Mouse (Mus musculus) liver, embryonic 14.5 days (tissue): Measurements from ENCODE around the gene Npcd. TPM values are rescaled to one million over a fixed set of nuclear protein-coding genes. Genes with fewer than 3 reads are reported as not detected.

Experiments
- ATAC-seq: fragments of 200-750 bp; cut with Nextera tagmentation; 2 replicates; pipeline ENCODE4 v1.8.0; 2017; ENCODE audit warnings: moderate number of reproducible peaks, mild to moderate bottlenecking, moderate library complexity; ENCODE audit not compliant: insufficient read depth
- DNase-seq, 3 experiments: peaks; one replicate each; pipeline ENCODE4 v3.0.0-alpha.2; 2012 to 2013; ENCODE audit warnings: low read depth in 3 of 3, low spot score in 3 of 3
- H3K27ac ChIP-seq: fragments of 300-500 bp; sonication (generic); 2 replicates; pipeline ENCODE4 v1.5.1; 2014; ENCODE audit warnings: moderate library complexity, mild to moderate bottlenecking, control low read depth, inconsistent platforms
- H3K27me3 ChIP-seq: fragments of 300-500 bp; sonication (generic); 2 replicates; pipeline ENCODE4 v1.6.1; 2014; ENCODE audit warnings: mild to moderate bottlenecking, low read length, moderate library complexity; ENCODE audit not compliant: control insufficient read depth, insufficient read depth
- H3K36me3 ChIP-seq: fragments of 300-500 bp; sonication (generic); replicated peaks from 2 replicates; pipeline ENCODE4 v1.6.1; 2014; ENCODE audit warnings: low read depth; ENCODE audit not compliant: control insufficient read depth, insufficient read depth
- H3K4me1 ChIP-seq, 2 experiments: fragments of 200-500 bp in 1 of 2; fragments of 300-500 bp in 1 of 2; sonication (generic) in 1 of 2; replicated peaks; 2 replicates each; pipeline ENCODE4 v1.6.1; 2012 to 2014; ENCODE audit warnings: antibody characterized with exemption in 1 of 2, inconsistent platforms in 1 of 2, low read length in 1 of 2; ENCODE audit not compliant: control insufficient read depth in 2 of 2, insufficient read depth in 2 of 2
- H3K4me2 ChIP-seq: fragments of 300-500 bp; sonication (generic); 2 replicates; pipeline ENCODE4 v1.6.1; 2014; ENCODE audit warnings: low read depth, mild to moderate bottlenecking, control low read depth, moderate library complexity
- H3K4me3 ChIP-seq, 2 experiments: fragments of 200-500 bp in 1 of 2; fragments of 300-500 bp in 1 of 2; sonication (generic) in 1 of 2; 2 replicates each; pipeline ENCODE4 v1.5.1; 2012 to 2014; ENCODE audit warnings: low read depth in 2 of 2, low read length in 2 of 2, mild to moderate bottlenecking in 2 of 2, control low read depth in 1 of 2, inconsistent platforms in 1 of 2, moderate library complexity in 1 of 2; ENCODE audit not compliant: insufficient read depth in 1 of 2
- H3K9ac ChIP-seq: fragments of 300-500 bp; sonication (generic); replicated peaks from 2 replicates; pipeline ENCODE4 v1.6.1; 2014; ENCODE audit warnings: mild to moderate bottlenecking, control low read depth, moderate library complexity
- H3K9me3 ChIP-seq: fragments of 300-500 bp; sonication (generic); 2 replicates; pipeline ENCODE4 v1.6.1; 2016; ENCODE audit warnings: low read length, mixed read lengths; ENCODE audit not compliant: control insufficient read depth
- CTCF ChIP-seq: IDR thresholded peaks from 2 replicates; pipeline ENCODE4 v1.5.1; 2016; ENCODE audit warnings: antibody characterized with exemption, low read depth, control low read depth
- EP300 ChIP-seq: IDR thresholded peaks from 2 replicates; pipeline ENCODE4 v1.6.1; 2016; ENCODE audit warnings: antibody characterized with exemption, low read depth
- WGBS: fragments of 180-500 bp; shearing (Covaris S2); extraction: QIAGEN DNeasy Blood & Tissue Kit; methylation state at CpG from one replicate; pipeline ENCODE4 v1.1.7; 2014; ENCODE audit not compliant: insufficient replicate concordance; 5-methylcytosine and 5-hydroxymethylcytosine counted together
- polyA plus RNA-seq, 2 experiments: library from polyadenylated mRNA; depleted of rRNA in 1 of 2; stranded (reverse) in 1 of 2; unstranded in 1 of 2; fragments of >200 nt; fragmentation: Nextera tagmentation in 1 of 2; extraction: Ambion mirVana in 1 of 2; gene quantifications; 2 replicates each; pipeline versions ENCODE4 v1.2.1 to v1.2.3; 2012 to 2014

The Npcd gene
- polyA plus RNA-seq, 2 experiments = 0.08 TPM; not detected in 1

GRCm38 (mm10) chr15:79793076-79793475 lies 41.0 kb downstream of the Npcd start:
- Histone ChIP-seq H3K36me3 (no peaks in the 10 kb centered on the region), H3K9ac (no peak overlapping the region), H3K27ac (no peak overlapping the region), H3K27me3 (no peaks in the 10 kb centered on the region; the same call in 1 of the 2 replicates), H3K9me3 (no peaks in the 10 kb centered on the region), H3K4me3 (no peak overlapping the region), H3K4me1 (no peaks in the 10 kb centered on the region), H3K4me2 (no peak overlapping the region)
- WGBS = 64% methylated on average over 9 of the region's 9 CpGs
- no peak for DNase-seq
- TF ChIP-seq CTCF (no peak), EP300 (no peak)
- no peak for ATAC-seq

DNA sequence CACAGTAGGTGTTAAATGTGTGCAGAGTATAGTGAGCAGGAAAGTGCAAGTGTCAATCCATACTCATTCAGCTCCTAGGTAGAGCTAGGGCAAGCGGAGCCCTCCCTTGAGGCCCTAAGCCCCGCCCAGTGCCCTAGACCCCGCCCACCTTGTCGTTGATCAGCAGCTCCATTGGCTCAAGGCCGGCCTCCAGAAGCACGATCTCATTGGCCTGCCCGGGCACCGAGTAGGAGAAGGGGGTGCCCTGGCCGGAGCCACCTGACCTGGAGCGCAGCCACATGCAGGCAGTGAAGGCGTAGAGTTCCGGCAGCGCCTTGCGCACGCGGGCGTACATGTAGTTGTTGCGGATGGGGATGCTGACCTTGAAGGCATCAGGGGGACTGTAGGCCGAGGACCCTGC lies 41.6 kb downstream of the Npcd start:
- H3K4me1 ChIP-seq = no peaks in the 10 kb centered on the region
- WGBS = 29% methylated on average over 19 of the region's 19 CpGs
- no peak overlapping the region for H3K9ac ChIP-seq
- H3K4me2 ChIP-seq = no peak overlapping the region
- H3K9me3 ChIP-seq = no peaks in the 10 kb centered on the region
- ATAC-seq (peak; percentile 18; the same call in 1 of the 2 replicates), DNase-seq (no peak)
- TF ChIP-seq EP300 = no peak
- TF ChIP-seq CTCF = no peak
- H3K27me3 ChIP-seq = no peaks in the 10 kb centered on the region; the same call in 1 of the 2 replicates
- no peak overlapping the region for H3K4me3 ChIP-seq
- H3K27ac ChIP-seq = no peak overlapping the region
- no peaks in the 10 kb centered on the region for H3K36me3 ChIP-seq

GRCm38 (mm10) chr15:79791502-79791901 lies 42.5 kb downstream of the Npcd start:
- TF ChIP-seq EP300 = no peak
- no peak for TF ChIP-seq CTCF
- H3K4me1 ChIP-seq = no peaks in the 10 kb centered on the region
- no peaks in the 10 kb centered on the region; the same call in 1 of the 2 replicates for H3K27me3 ChIP-seq
- no peak overlapping the region for H3K9ac ChIP-seq
- peak; percentile 30 to 38 (median 36) for DNase-seq
- no peaks in the 10 kb centered on the region for H3K9me3 ChIP-seq
- no peak for ATAC-seq
- no peaks in the 10 kb centered on the region for H3K36me3 ChIP-seq
- no peak overlapping the region for H3K4me3 ChIP-seq
- no peak overlapping the region for H3K4me2 ChIP-seq
- H3K27ac ChIP-seq = no peak overlapping the region
- WGBS = 2% methylated on average over 12 of the region's 12 CpGs

DNA sequence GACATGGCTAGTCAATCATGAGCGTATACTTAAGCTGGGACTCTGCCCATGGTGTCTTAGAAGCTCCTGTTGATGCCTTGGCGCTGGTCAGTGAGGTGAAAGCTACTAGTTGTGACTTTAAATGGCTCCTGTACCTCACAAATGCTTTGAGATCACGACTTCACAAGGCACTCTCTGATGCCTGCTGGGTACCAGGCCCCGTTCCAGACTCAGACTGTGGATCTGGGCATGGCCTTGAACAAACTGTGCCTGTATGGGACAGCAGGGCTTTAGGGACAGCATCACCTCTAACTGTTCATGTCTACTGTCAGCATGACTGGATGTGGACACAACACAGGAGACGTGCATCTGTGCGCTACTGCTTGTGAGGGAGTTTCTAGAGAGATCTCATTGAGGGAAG lies 43.1 kb downstream of the Npcd start:
- WGBS = 57% methylated on average over 6 of the region's 6 CpGs

GRCm38 (mm10) chr15:79790111-79790510 lies 43.9 kb downstream of the Npcd start:
- ATAC-seq (no peak), DNase-seq (no peak)
- Histone ChIP-seq H3K4me2 (no peak overlapping the region), H3K27me3 (no peaks in the 10 kb centered on the region; the same call in none of the 2 replicates), H3K36me3 (no peaks in the 10 kb centered on the region), H3K27ac (no peak overlapping the region), H3K9ac (no peak overlapping the region), H3K4me1 (no peaks in the 10 kb centered on the region), H3K4me3 (no peak overlapping the region), H3K9me3 (no peaks in the 10 kb centered on the region)
- no peak for TF ChIP-seq CTCF
- TF ChIP-seq EP300 = no peak
- 30% methylated on average over 8 of the region's 8 CpGs for WGBS

More for the DNA sequence above, 43.1 kb downstream of the Npcd start:
- DNase-seq = no peak
- Histone ChIP-seq H3K9me3 (no peaks in the 10 kb centered on the region), H3K27ac (no peak overlapping the region), H3K36me3 (no peaks in the 10 kb centered on the region), H3K4me3 (no peak overlapping the region), H3K27me3 (no peaks in the 10 kb centered on the region; the same call in none of the 2 replicates), H3K4me1 (no peaks in the 10 kb centered on the region), H3K9ac (no peak overlapping the region), H3K4me2 (no peak overlapping the region)
- no peak for ATAC-seq
- TF ChIP-seq EP300 (no peak), CTCF (no peak)
